Mouse (Mus musculus): Measurements from ENCODE around the gene Wdfy1.

DNA sequence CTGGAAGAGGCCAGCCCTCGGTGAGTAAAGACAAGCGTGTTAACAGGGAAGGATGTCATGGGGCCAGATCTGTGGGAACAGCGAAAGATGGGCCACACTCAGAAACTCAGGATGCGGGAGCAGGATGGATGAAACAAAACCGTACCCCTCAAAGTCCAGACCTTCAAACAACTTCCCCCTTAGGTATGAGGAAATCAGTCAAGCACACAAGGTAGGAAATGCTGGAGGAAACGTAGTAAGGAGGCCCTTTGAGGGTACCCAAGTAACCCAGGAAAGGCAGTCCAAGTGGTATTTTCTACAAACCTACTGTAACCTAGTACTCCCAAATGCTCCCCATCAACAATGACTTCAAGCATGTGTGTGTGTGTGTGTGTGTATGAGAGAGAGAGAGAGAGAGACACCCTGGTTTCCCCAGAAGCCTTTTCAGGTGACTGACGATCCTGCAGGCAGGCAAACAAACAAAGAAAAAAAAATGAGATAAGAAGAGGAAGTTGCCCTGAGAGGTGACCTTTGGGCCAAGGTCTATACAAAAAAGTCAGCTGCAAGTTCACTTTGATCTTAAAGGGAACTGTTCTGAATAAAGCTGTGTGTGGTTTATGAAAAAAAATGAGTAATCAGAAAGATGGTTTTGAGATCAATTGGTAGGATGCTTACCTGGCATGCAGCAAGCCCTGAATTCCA, 23.8 kb downstream of the Wdfy1 start:
- TF ChIP-seq CTCF (IDR thresholded peaks at IDR 0.05; ENCODE audit: insufficient read depth, low read depth, low read length) = no peak
- no peak for TF ChIP-seq POLR2A (IDR thresholded peaks at IDR 0.05; ENCODE audit: insufficient read depth, low read depth, low read length)
